Mouse (Mus musculus): ENCODE measurements at regions not wholly inside any gene's neighbourhood (a gene's known extent, or its start where the extent isn't known, plus 50 kb on each side); places are given as distances from the start of the nearest gene placed in this dataset.
A peak's percentile ranks its signal among the peaks of the same experiment; 100 is the strongest.
"Not testable (repeated sequence)": the region's sequence is repeated elsewhere in the genome, so short reads cannot be mapped to it uniquely, and the experiment has no call there.

- DNase-seq: peak in 1 of 2 experiments; percentile 84
Observed at GRCm38 (mm10) chrX:75734628-75735302, 140.2 kb downstream of the Pls3 start.

- peak in 1 of 2 experiments; percentile 87 for DNase-seq
Observed at GRCm38 (mm10) chrX:75733651-75734050, 141.3 kb downstream of the Pls3 start.

GRCm38 (mm10) chrX:75729791-75730190 lies 145.2 kb downstream of the Pls3 start:
- DNase-seq: peak in 1 of 2 experiments; percentile 65

- DNase-seq: peak in 1 of 2 experiments; percentile 58
Observed at GRCm38 (mm10) chrX:75728507-75728906, 146.5 kb downstream of the Pls3 start.

GRCm38 (mm10) chrX:75723542-75723941 lies 145.5 kb upstream of the Rab39b start:
- DNase-seq: not testable (repeated sequence)

GRCm38 (mm10) chrX:75699949-75700348 lies 121.9 kb upstream of the Rab39b start:
- DNase-seq: no peak

DNA sequence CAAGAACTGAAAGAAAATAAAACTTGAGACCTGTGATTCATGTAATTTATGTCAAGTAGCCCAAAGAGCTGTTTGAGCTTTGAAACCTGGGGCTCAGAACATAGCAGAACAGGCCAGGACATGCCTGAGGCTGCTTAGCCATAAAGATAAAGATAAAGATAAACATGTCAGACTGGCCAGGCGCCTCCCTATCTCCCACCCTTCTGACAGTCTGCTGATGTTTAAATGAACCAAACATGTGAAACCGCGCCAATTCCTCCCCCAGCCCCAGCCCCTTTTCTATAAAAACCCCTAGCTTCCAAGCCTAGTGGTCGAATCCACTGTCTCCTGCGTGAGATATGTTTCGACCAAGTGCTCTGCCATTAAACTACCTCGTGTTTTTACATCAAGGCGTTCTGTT lies 97.2 kb upstream of the Rab39b start:
- peak in 1 of 2 experiments; percentile 1 for DNase-seq

- peak; percentile 93 for DNase-seq
Observed at GRCm38 (mm10) chrX:75673920-75674665, 96.1 kb upstream of the Rab39b start.

DNA sequence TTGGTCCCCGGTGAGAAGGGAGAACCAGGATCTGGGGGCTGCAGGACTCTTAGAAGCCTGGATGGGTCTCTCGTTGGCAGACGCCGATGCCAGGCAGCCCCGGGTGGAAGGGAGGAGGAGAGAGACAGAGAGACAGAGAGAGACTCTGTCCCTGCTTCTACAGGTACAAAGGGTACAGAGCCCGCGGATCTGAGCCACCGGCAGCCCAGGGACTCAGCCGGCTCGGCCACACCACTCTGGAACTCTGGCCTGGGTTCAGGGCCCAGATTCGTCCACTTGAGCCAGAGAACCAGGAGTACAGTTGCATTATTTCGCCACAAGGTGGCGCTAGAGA lies 95.5 kb upstream of the Rab39b start:
- no peak for DNase-seq

DNA sequence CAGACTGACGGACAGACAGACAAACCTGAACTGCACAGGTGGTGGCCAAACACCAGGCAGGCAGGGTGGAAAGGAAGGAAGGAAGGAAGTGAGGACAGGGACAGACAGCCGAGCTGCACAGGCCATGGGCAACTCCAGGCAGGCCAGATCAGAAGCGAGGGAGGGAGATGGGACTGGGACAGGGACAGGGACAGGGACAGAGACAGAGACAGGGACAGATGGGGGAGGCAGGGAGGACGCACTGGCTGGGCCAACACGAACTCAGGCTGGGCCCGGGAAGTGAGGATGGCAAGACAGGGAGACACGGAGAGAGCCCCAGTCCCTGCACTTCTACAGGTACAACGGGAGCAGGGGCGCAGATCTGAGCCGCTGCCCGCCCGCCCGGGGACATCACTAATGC lies 94.9 kb upstream of the Rab39b start:
- peak in 1 of 2 experiments; percentile 32 for DNase-seq

DNA sequence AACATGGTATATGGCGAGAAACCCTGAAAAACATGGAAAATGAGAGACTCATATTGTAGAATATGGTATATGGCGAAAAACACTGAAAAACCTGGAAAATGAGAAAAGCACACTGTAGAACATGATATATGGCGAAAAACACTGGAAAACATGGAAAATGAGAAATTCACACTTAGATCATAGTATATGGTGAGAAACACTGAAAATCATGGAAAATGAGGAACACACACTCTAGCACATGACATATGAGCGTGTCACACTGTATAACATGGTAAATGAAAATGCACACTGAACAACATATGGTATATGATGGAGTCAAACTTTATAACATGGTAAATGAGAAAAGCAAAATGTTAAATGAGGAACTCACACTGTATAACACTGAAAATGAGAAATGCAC lies 89.6 kb upstream of the Rab39b start:
- no peak for DNase-seq

DNA sequence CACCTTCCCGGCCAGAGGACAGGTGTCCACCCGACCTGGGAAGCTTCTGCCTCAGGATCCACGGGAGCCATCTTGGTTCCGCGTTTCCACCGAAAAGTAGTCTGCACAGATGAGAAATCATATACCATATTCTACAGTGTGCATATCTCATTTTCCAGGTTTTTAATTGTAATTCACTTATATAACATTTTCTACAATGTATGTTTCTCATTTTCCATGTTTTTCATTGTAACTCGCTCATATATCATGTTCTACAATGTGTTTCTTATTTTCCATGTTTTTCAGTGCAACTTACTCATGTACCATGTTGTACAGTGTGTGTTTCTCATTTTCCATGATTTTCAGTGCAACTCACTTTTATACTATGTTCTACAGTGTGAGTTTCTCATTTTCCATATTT lies 65.4 kb upstream of the Rab39b start:
- DNase-seq: peak in 1 of 2 experiments; percentile 1

Measured in cerebellum, postnatal 36 days (tissue).